Mouse (Mus musculus) adrenal gland, adult (tissue): Measurements from ENCODE around the gene Cd276.
A peak's percentile ranks its signal among the peaks of the same experiment; 100 is the strongest.

ENCODE experiments used
- DNase-seq, 2 experiments: peaks; one replicate each; pipeline ENCODE4 v3.0.0; 2022 to 2023; ENCODE audit warnings: low spot score in 1 of 2; ENCODE audit not compliant: inconsistent age in 2 of 2

Cd276 gene

DNA sequence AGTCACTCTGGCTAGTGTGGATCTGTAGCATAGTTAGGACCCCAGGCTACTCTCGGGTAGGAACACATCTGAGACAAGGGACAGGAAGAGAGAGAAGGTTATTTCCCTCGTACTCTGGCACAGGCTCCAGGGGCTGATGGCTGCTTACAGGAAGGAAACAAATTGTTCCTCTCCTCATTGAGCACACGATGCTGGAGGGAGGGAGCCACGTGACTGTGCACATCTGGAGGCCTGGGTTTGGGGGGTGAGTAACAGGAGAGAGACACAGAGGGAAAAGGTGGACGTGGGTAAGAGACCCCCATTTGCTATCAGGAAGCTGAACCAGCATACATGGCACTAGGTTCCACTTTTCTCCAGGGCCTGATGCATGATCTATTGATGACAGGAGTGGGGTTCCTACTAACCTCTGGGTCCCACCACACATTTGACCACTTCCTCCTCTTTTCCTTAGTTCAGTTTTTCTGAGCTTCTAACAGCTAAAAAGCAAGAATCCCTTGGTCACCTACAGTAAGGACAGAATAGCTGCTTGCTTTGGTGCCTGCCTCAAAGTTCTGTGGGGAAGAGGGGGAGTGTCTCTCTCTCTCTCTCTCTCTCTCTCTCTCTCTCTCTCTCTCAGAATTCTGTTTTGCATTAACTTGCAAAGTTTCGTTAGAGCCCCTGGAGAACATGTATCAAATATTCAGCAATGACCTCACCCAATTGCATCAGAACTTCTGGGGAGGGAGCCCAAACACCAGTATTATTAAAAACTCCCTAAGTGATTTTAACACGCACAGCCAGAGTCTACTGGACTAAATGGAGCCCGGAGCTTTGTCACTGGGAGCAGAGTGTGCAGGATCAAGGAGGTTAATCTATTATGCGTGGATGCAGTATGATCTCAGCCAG lies 37.1 kb downstream of the Cd276 start:
- no peak for DNase-seq

DNA sequence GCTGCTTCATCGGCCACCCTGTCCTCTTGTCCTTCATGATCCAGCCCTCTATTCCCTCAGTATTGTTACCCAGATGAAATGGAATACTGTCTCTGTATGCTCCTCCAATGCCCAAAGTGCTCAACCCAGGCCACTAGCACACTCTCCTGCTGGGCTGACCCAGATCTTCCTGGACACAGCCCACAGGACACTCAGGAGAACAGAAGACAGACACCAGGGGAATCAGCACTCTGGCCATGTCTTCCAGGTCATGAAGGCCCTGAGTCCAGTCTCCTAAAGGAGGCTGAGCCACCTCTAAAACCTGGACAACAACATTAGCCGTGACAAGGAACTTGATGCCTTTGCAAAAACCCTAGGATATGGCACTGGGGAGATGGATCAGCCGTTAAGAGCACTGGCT lies 38.8 kb downstream of the Cd276 start:
- DNase-seq: no peak

DNA sequence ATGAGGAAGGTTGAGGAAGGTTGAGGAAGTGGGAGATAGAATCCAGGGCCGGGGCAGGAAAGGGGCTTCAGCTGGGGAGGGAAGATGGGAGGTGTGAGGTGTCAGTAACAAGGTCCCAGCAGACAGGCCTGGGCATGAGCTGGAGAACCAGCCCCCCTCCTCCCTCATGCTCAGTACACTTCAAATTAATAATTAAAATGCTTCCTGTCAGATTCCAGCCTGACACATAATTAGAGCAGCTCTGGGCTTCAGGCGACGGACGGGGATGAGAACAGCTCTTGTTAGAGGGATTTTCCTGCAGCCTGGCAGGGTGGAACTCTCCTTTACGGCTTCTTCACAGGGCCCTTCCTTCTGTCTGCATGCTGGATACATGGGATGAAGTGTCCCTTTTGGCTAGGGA lies 41.5 kb downstream of the Cd276 start:
- no peak for DNase-seq

DNA sequence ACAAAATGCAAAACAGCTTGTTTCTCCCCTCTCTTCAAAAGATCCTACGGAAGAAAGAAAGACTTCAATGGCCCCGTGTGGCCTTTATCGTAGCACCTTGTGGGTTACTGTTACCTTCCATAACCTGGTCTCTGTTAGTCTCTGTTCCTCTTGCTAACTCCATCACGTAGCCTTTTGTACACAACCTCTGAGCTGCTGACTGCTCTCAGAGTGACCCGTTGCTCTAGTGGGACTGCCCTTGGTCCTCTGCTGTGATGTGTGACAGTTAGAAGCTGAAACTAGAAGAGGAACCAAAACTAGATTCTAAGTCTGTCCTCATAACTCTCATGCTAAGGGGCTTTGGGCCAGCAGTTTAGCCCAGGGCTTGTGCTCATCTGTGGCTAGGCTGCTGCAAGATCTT lies 44.8 kb downstream of the Cd276 start:
- no peak for DNase-seq

DNA sequence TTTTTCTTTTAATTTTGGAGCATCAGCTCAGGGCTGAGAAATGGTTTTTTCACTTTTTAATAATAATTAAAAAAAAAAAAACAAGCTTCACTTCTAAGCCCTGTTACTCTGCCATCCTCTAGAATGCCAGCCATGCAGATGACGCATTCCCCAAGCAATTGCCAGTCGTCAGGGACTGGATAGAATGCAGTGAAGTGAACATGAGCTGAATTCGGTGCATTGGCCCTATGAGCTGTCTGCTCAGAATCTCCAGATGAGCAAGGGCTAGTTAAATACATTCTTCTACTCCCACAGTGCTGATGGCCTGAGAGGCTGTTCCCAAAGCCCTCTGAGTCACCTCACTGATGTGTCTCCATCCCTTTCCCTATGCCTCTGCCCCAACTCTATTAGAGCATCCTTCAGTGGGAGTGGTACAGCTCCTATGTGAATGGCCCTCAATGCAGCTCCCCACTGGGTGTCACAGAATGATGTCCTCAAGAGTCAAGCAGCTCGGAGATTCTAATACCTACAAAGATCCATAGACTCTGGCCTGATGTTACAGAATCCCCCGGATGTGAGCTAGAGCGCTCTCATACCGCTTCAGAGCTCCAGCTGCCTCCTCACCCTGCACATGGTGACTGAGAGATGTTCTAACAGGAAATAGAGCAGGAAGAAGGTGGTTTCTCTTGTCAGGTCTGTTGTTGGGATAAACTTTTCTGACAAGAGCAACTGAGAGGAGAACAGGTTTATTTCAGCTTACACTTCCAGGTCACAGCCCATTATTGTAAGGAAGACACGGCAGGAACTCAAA lies 47.8 kb downstream of the Cd276 start:
- DNase-seq: no peak

DNA sequence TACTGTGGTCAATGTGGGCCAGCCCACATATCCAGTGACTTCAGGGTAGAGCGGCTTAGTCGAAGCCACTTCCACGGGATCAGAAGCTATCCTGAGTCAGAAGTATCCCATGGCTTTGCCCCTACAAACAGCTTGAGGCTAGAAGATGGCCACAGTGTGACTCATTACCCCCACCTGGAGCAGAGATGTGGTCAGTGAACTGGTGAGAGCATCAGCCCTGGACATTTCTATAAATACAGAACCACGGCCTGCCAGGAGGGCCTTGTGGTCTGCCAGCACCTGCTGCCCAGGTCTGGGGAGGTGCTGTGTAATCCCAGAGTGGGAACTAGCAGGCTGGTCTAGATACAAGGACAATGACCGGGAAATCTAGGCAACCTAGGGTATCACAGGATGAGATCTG lies 54.3 kb downstream of the Cd276 start:
- DNase-seq: no peak

DNA sequence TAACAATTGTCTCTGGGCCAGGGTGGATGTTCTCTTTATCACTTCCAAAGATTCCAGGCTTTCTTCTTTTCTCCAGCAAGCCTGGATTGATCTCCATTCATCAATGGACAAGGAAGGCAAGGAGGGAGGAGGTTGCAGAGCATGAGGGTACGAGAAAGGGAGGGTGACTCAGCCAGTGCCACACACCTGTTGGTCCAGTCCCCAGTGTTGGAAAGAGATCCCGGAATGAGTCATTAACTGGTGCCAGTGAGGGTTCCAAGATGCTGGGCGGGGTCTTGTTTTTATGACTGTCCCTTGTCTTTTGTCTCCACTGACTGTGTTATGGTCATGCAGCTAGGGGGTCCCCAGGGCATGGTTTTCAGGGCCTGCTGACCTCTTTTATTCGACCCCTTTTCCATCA lies 57.3 kb downstream of the Cd276 start:
- DNase-seq: no peak

DNA sequence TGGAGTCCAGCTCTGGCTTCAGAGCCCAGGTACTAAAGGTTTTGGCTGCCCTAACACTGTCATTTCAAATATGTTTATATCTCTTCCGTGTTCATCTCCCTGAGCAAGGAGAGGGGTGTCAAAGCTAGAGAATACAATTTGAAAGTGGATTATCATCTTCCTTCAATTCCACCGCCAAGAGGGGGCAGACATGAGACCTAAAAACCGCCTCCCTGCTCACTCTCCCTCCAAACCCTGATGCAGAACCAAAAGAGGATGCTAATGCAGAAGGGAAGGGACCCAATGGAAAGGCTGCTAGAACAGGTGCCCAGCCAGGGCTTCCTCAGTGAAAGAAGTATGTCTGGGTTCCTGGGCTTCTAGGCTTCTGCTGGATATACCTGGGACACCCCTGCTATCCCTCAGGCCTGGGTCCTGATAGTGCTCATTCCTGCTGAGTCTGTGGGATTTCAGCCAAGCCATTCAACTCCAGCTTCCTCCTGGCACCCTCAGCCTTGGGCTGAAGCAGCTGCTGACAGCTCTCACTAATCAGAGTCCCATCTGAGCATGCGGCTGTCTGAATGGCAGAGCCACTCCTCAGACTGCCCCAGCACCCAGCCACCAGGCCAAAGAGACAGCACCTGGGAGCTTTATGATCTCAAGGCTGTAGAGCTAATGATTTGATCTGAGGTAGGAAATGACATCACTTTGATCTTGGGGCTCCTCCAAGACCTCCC lies 58.6 kb downstream of the Cd276 start:
- no peak for DNase-seq

DNA sequence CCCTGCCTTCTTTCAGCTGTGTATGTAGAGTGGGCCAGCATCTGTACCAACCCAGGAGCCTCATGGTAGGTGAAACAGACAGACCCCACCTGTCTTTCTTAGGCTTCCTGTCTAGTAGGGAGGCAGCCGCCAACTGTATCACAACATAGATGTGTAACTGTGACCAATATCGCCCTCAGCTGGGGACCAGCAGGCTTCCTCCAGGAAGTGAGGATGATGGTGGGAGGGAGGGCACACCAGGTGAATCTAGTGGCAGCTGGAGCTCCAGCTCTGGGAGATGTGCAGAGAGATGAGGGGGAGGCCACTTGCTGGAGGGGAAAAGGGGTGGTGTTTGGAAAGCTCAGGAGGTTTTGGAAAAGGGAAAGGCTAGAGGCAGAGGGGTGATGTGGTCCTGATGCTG lies 60.2 kb downstream of the Cd276 start:
- DNase-seq: no peak

DNA sequence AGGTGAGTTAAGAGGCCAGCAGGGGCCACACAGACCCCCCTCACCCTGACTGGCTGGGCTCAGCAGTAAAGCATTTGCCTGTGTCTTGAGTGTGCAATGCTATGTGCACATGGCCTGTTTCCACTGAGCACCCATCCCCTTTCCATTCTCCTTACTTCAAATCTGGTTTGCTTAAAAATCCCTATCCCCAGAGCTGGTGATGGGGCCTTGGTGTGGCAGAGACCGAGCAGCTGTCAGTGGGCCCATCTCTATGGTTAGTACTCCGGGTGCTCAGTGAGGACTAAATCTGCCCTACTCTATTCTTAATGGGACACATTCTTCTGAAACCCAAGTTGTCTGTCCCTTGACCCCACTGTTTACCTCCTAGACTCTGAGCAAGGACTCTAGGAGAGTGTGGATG lies 64.8 kb downstream of the Cd276 start:
- no peak for DNase-seq

DNA sequence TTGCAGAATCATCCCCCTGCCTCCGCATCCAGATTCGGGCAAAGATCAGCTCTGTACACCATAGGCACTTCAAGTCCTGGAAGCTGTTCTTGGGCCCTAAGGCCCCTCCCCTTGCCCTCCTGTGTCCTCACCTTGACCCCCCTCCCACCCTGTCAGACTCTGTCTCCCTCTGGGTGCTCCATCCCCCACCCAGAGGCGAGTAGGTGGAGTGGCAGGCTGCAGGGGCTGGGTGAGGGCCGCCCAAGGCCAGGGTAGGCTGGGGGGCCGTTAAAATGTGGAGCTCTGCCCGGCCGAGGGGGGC lies 65.4 kb downstream of the Cd276 start:
- DNase-seq: no peak

DNA sequence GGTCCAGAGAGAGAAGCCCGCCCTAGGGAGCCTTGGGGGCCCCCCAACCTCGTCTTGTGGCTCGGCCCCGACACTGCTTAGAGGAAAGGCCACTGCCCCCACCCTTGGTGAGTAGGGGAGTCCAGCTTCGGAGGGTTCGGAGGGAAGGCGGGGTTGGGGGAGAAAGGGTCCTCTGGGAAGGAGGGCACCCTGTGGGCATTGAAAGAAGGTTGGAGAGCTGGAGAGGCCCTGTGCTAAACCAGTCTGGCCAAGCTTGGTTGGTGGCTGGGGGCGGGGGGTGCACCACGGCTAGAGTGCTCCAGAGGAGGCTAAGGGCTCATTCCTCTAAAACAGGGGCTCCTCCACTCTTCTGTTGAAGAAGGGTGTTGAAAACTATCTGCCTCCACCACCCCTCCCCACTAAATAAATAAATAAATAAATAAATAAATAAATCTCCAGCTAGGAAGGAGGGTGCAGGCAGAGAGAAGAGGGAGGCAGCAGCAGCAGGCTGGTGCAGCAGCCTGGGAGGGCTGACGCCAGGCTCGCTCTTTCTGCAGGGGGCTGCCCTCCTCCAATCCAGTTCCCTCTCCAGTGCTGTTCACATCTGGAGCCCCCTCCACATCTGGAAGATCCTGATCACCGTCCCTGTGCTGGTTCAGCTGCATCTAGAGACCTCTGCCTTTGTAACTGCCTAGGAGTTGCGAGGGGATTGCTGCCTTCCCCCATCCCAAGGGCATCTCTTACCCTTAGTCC lies 65.9 kb downstream of the Cd276 start:
- DNase-seq: peak; percentile 7 to 39

DNA sequence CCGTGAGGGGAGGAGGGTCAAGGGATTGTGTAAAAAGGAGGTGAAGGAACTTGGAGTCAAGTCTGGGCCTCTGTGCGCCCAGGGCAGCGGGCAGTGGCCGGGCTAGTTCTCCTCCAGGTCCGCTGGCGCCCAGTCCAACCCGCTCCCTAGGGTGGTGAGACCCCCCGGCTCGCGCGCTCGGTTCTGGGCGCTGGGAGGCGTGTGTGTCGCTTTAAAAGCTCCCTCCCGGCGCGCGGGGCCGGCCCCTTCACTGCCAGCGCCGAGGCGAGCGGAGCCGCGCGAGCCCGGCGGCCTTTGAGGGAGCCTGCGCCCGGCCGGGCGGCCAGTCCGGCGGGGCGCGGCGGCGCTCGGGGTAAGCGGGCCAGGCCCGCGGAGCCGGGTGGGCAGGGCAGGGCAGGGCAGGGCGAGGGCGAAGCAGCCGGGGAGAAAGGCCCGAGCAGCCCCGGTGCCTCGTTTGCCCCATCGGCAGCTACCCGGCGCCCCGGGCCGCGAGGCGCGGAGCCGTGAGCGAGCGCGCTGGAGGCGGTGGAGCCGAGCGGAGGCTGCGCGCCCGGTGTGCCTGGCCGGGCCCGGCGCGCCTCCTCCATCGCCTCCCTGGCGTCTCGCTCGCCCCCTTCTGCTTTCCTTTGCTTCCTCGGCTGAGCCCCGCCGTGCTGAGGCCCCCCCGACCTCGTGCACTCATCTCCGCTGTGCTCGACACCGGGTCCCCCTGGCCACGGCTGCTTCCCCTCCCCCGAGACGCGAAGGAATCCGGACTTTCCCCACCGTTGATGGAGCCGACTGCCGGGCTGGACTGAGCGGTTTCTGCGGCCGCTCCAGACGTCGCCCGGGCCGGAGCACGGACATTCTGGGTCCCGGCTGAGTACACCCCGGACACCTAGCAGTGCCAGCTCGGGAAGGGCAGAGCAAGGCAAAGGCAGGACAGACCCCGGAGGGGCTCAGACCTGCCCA lies 67.1 kb downstream of the Cd276 start, which contains the start of gene Insyn1:
TSS of gene Insyn1 (plus strand) at position 753 of the 951 bp plus-strand sequence.
- peak; percentile 64 to 91 for DNase-seq

DNA sequence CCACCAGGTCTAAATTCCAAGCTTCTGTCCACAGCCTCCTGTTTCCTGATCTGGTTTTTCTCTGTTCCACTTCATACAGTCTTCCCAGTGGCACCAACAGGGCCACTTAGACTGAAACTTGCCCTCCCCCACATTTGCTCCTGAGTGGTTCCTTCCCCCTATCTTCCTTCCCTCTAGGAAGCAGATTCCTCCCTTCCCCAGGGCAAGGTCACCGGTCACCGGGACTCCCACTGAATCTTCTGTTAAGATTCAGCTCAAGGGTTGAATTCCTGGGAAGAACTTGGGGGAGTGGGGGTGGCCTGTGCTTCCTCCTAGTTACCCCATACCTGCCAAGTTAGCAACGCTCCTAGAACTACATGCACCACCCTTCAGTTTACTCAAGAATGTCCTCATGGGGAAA lies 68.2 kb downstream of the Cd276 start:
- DNase-seq: no peak
